Mouse (Mus musculus): ENCODE measurements around the gene Faxc.

The Faxc gene

GRCm38 (mm10) chr4:22029951-22030350 lies 98.8 kb downstream of the Faxc start:
- DNase-seq (ENCODE audit: low read depth, low spot score) = no peak

All from mesoderm, embryonic 11.5 days (tissue).